Mouse (Mus musculus) forebrain, embryonic 11.5 days (tissue): Measurements from ENCODE around the gene Ccdc148. TPM values are rescaled to one million over a fixed set of nuclear protein-coding genes. Genes with fewer than 3 reads are reported as not detected.

Experiments used
- ATAC-seq: fragments of 200-750 bp; cut with Nextera tagmentation; replicated peaks from 2 replicates; pipeline ENCODE4 v1.8.0; 2017; ENCODE audit warnings: moderate TSS enrichment; ENCODE audit not compliant: low FRiP score
- DNase-seq: peaks from one replicate; pipeline ENCODE4 v3.0.0-alpha.2; 2017; ENCODE audit warnings: low spot score
- H3K27ac ChIP-seq: fragments of 300-500 bp; sonication (generic); 2 replicates; pipeline ENCODE4 v1.5.1; 2014; ENCODE audit warnings: low read depth, low read length
- H3K27me3 ChIP-seq: fragments of 300-500 bp; sonication (generic); 2 replicates; pipeline ENCODE4 v1.6.1; 2014; ENCODE audit warnings: mild to moderate bottlenecking, low read length, mixed read lengths; ENCODE audit not compliant: control insufficient read depth, insufficient read depth
- H3K36me3 ChIP-seq: fragments of 300-500 bp; sonication (generic); 2 replicates; pipeline ENCODE4 v1.6.1; 2014; ENCODE audit warnings: mild to moderate bottlenecking, low read length, moderate library complexity, mixed read lengths; ENCODE audit not compliant: control insufficient read depth, insufficient read depth
- H3K4me1 ChIP-seq: fragments of 300-500 bp; sonication (generic); replicated peaks from 2 replicates; pipeline ENCODE4 v1.6.1; 2014; ENCODE audit warnings: low read length, mixed read lengths; ENCODE audit not compliant: control insufficient read depth, insufficient read depth
- H3K4me2 ChIP-seq: fragments of 300-500 bp; sonication (generic); 2 replicates; pipeline ENCODE4 v1.6.1; 2014; ENCODE audit warnings: low read depth, mild to moderate bottlenecking, low read length, moderate library complexity, mixed read lengths; ENCODE audit not compliant: severe bottlenecking
- H3K4me3 ChIP-seq: fragments of 300-500 bp; sonication (generic); 2 replicates; pipeline ENCODE4 v1.5.1; 2014; ENCODE audit warnings: low read depth, low read length
- H3K9ac ChIP-seq: fragments of 300-500 bp; sonication (generic); 2 replicates; pipeline ENCODE4 v1.6.1; 2014; ENCODE audit warnings: low read length
- H3K9me3 ChIP-seq: fragments of 300-500 bp; sonication (generic); 2 replicates; pipeline ENCODE4 v1.6.1; 2016; ENCODE audit warnings: low read length, mixed read lengths; ENCODE audit not compliant: control insufficient read depth
- WGBS: fragments of 180-500 bp; shearing (Covaris S2); extraction: QIAGEN DNeasy Blood & Tissue Kit; methylation state at CpG from one replicate; pipeline ENCODE4 v1.1.7; 2014; 5-methylcytosine and 5-hydroxymethylcytosine counted together
- polyA plus RNA-seq: library from polyadenylated mRNA; unstranded; fragments of >200 nt; fragmentation: Nextera tagmentation; extraction: Ambion mirVana; gene quantifications from 2 replicates; pipeline ENCODE4 v1.2.1, GENCODE M21; 2014

Ccdc148 gene
- polyA plus RNA-seq, 1 experiment from 2014 or later = 0.68 TPM

DNA sequence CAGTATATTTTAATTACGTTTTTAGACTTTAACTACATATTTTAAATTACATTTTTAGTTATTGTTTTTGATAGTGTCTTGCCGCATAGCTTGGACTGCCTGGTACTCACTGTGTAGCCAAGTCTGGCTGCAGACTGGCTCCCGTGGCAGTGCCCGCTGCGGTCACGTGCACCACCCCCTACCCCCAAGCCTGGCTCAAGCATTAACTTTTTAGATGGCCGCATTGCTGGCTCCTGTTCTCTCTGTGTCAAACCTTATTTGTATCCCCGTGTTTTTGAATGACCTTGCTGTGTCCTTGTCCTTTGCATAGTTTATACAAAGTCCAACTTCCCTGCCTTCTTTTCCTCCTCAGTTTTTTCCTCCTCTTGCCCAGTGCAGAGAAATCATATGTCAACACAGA, 25.6 kb upstream of the Ccdc148 start:
- no peaks in the 10 kb centered on the region for H3K4me1 ChIP-seq
- H3K27me3 ChIP-seq = no peaks in the 10 kb centered on the region
- H3K36me3 ChIP-seq = no peaks in the 10 kb centered on the region
- no peak overlapping the region for H3K4me2 ChIP-seq
- ATAC-seq = no peak
- no peak for DNase-seq
- no peak overlapping the region for H3K4me3 ChIP-seq
- no peak overlapping the region for H3K9ac ChIP-seq
- no peaks in the 10 kb centered on the region for H3K9me3 ChIP-seq
- 93% methylated on average over 8 of the region's 8 CpGs for WGBS
- H3K27ac ChIP-seq = no peak overlapping the region

- Histone ChIP-seq H3K9ac (no peak overlapping the region), H3K4me2 (no peak overlapping the region), H3K4me1 (no peaks in the 10 kb centered on the region), H3K27ac (no peak overlapping the region), H3K9me3 (no peaks in the 10 kb centered on the region), H3K36me3 (no peaks in the 10 kb centered on the region), H3K4me3 (no peak overlapping the region), H3K27me3 (no peaks in the 10 kb centered on the region)
- 94% methylated on average over 11 of the region's 11 CpGs for WGBS
- ATAC-seq (no peak), DNase-seq (no peak)
Measured at GRCm38 (mm10) chr2:59184107-59185064, 23.9 kb upstream of the Ccdc148 start.

DNA sequence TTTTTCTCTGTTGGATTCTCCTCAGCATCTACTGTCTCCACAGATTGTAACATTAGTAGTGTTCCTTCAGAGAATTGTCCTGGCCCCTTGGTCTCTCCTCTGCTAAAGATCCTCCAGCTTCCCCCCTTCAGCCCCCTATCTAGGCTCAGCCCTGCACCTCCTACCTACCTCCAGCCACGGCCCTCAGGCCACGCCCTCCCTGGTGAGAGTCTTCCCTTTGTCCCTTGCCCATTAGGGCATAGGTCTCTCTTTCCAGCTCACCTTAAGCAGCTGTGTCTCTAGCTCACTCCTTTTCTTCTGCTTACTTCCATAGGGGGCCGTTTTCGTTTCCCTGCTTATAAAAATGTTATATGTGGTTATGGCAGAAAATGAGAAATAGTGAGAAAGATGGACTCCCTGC, 23.1 kb upstream of the Ccdc148 start:
- H3K27me3 ChIP-seq = no peaks in the 10 kb centered on the region
- no peak overlapping the region for H3K27ac ChIP-seq
- ATAC-seq (no peak), DNase-seq (no peak)
- no peak overlapping the region for H3K9ac ChIP-seq
- no peak overlapping the region for H3K4me2 ChIP-seq
- H3K36me3 ChIP-seq = no peaks in the 10 kb centered on the region
- 89% methylated on average over 4 of the region's 4 CpGs for WGBS
- H3K9me3 ChIP-seq = no peaks in the 10 kb centered on the region
- no peaks in the 10 kb centered on the region for H3K4me1 ChIP-seq
- no peak overlapping the region for H3K4me3 ChIP-seq

GRCm38 (mm10) chr2:59181321-59182113, 21.0 kb upstream of the Ccdc148 start:
- Histone ChIP-seq H3K9ac (no peak overlapping the region), H3K4me1 (no peaks in the 10 kb centered on the region), H3K4me2 (no peak overlapping the region), H3K27ac (no peak overlapping the region), H3K27me3 (no peaks in the 10 kb centered on the region), H3K4me3 (no peak overlapping the region), H3K36me3 (no peaks in the 10 kb centered on the region), H3K9me3 (no peaks in the 10 kb centered on the region)
- WGBS = 89% methylated on average over 15 of the region's 15 CpGs
- DNase-seq = no peak
- ATAC-seq = no peak

GRCm38 (mm10) chr2:59179487-59179886, 19.0 kb upstream of the Ccdc148 start:
- Histone ChIP-seq H3K4me2 (no peak overlapping the region), H3K9me3 (no peaks in the 10 kb centered on the region), H3K36me3 (no peaks in the 10 kb centered on the region), H3K9ac (no peak overlapping the region), H3K27me3 (no peaks in the 10 kb centered on the region), H3K4me1 (no peaks in the 10 kb centered on the region), H3K27ac (no peak overlapping the region), H3K4me3 (no peak overlapping the region)
- ATAC-seq = no peak
- DNase-seq = no peak
- WGBS = 59% methylated on average over 5 of the region's 5 CpGs

DNA sequence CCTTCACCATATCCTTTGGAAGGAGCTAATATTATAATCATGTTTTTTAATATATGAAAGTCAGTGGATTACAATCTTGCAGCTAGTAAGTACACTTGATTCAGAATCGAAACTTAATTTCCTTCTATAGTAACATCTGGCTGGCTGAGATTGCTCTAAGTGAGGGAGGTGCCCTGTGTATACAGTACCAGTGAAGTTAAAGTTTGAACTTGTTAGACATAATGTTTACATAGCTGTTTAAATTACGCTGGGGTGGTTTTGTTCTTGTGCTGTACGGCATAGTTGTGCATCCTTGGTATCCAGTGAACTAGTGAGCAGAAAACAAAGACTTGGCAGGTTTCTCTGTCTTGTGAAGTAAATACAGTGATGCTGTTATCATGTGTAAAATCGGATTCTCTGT, 18.5 kb upstream of the Ccdc148 start:
- Histone ChIP-seq H3K36me3 (no peaks in the 10 kb centered on the region), H3K27me3 (no peaks in the 10 kb centered on the region), H3K4me2 (no peak overlapping the region), H3K9me3 (no peaks in the 10 kb centered on the region), H3K4me3 (no peak overlapping the region), H3K27ac (no peak overlapping the region), H3K4me1 (no peaks in the 10 kb centered on the region), H3K9ac (no peak overlapping the region)
- ATAC-seq (no peak), DNase-seq (no peak)
- WGBS = 87% methylated on average over 4 of the region's 4 CpGs

- no peak overlapping the region for H3K4me2 ChIP-seq
- no peak overlapping the region for H3K27ac ChIP-seq
- H3K27me3 ChIP-seq = no peaks in the 10 kb centered on the region
- no peaks in the 10 kb centered on the region for H3K4me1 ChIP-seq
- no peak overlapping the region for H3K9ac ChIP-seq
- DNase-seq = no peak
- no peaks in the 10 kb centered on the region for H3K9me3 ChIP-seq
- H3K4me3 ChIP-seq = no peak overlapping the region
- no peaks in the 10 kb centered on the region for H3K36me3 ChIP-seq
- ATAC-seq = no peak
- WGBS = 90% methylated on average over 8 of the region's 8 CpGs
Measured at GRCm38 (mm10) chr2:59178191-59178590, 17.7 kb upstream of the Ccdc148 start.

DNA sequence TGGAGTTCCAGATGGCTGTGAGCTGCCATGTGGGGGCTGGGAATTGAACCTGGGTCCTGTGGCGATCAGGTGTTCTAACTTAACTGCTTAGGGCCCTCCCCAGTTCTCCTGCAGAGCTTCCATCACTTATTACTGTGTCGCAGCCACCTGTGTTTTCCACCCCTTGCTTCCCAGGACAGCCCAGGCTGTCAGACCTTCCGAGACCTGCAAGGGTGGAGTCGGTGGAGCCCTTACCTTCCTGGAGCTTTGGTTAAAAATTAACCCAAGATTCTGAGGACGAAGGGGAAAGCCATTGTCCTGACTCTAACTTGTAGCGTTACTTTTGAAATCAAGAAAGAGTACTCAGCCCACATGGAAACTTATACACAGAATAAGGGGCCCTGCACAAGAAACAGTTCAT, 15.4 kb upstream of the Ccdc148 start:
- Histone ChIP-seq H3K27ac (no peak overlapping the region), H3K27me3 (no peaks in the 10 kb centered on the region), H3K9ac (no peak overlapping the region), H3K9me3 (no peaks in the 10 kb centered on the region), H3K4me3 (no peak overlapping the region), H3K4me2 (no peak overlapping the region), H3K36me3 (no peaks in the 10 kb centered on the region), H3K4me1 (no peaks in the 10 kb centered on the region)
- no peak for ATAC-seq
- no peak for DNase-seq
- WGBS = 91% methylated on average over 6 of the region's 6 CpGs
